Mouse (Mus musculus) lung, adult 2 months (tissue): ENCODE measurements at regions not wholly inside any gene's neighbourhood (a gene's known extent, or its start where the extent isn't known, plus 50 kb on each side); places are given as distances from the start of the nearest gene placed in this dataset.
A peak's percentile ranks its signal among the peaks of the same experiment; 100 is the strongest.

Experiments used
- CTCF ChIP-seq: fragments of 200-500 bp; IDR thresholded peaks from 2 replicates; pipeline ENCODE4 v1.5.1; 2011; ENCODE audit warnings: mild to moderate bottlenecking, low read length, control low read depth; ENCODE audit not compliant: insufficient read depth
- POLR2A ChIP-seq: fragments of 200-500 bp; IDR thresholded peaks from 2 replicates; pipeline ENCODE4 v1.6.1; 2011; ENCODE audit warnings: low read depth, mild to moderate bottlenecking, control low read depth, low read length, borderline replicate concordance; ENCODE audit errors: extremely low read depth

- TF ChIP-seq CTCF, result 0 out of 2 replicates have a peak, but pooled peaks have one; percentile 0
- TF ChIP-seq POLR2A, result no peak
Measured at GRCm38 (mm10) chr13:107873244-107873667, 171.0 kb upstream of the Smim15 start.
